Mouse (Mus musculus): ENCODE measurements around the gene Gde1.

Gene Gde1

GRCm38 (mm10) chr7:118705101-118705961 is at the start of gene Gde1:
TSS of gene Gde1 (minus strand) at chr7:118705778.
- peak; percentile 92 to 95 for DNase-seq

- DNase-seq = no peak
Observed at GRCm38 (mm10) chr7:118751625-118752024, 46.0 kb upstream of the Gde1 start.

DNA sequence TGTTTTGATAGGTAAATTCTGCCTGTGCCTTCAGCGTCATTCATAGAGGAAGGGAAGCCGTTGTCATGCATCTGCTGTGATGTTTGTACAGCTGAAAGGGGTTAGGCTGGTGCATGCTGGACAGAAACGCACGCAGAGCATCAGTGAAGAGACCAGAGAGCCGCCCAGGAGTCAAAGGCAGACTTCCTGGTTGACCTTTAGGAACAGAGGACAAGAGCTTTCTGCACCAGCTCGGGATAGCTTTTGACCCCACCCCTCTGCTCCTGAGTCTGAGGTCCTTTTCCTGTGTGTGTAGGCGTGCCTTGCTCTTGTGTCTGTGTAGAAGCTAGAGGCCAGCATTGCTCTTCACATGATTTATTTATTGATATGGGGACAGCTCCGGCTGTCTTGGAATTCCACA is 44.1 kb upstream of the Gde1 start:
- DNase-seq = no peak

- no peak for DNase-seq
Observed at GRCm38 (mm10) chr7:118747891-118748672, 42.5 kb upstream of the Gde1 start.

DNA sequence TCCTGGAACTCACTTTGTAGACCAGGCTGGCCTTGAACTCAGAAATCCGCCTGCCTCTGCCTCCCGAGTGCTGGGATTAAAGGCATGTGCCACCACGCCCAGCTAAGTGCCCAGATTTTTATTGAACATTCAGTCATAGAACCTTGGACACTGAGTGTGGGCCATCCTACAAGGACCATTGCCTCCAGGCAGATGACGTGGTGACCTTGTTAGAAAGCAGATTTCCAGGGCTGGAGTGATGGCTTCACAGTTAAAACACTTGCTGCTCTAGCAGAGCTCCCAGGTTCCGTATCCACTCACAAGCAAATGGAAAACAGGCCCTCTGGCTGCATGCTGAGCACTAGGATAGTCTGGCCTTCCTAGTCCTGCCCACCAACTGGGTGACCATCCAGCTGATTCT is 39.2 kb upstream of the Gde1 start:
- no peak for DNase-seq

DNA sequence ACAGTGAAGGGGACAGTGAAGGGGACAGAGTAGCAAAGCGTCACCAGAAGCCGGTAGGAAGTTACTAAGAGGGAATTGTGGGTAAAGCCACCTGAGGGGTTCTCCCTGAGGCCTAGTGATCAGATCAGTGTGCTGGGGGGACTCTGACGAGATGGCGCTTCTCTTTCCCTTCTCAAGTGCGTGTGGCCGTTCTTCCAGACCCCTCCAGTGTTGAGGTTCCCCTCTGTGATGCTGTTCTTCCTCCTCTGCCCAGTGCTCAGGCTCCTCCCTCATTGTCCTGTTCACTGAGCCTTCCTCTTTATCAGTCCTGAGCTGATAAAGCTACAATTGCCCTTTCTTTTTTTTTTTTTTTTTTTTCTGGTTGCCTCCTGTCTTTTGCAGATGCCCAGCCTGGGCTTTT is 36.7 kb upstream of the Gde1 start:
- DNase-seq = no peak

- DNase-seq = peak; percentile 99
Observed at GRCm38 (mm10) chr7:118740532-118741338, 35.2 kb upstream of the Gde1 start.

DNA sequence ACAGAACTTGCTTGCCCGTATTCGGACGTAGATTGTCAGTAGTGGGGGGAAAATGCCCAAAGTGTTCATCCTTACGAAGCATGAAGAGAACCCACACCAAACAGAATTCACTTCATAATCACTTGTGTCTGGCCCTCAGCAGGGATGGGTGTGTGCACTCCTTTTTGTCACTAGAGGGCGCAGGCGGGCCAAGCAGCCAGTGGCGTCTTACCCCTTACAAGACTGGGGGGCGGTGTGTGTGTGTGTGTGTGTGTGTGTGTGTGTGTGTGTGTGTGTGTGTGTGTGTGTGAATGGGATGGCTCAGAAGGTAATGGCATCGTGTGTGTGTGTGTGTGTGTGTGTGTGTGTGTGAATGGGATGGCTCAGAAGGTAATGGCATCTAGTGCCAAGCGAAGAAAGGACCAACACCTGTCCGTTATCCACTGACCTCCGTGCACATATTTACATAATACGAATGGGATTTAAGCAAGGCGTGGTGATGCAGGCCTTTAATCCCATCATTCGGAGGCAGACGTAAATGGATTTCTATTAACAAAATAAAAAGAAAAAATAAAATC is 34.5 kb upstream of the Gde1 start, which contains the start of gene Vps35l:
TSS of gene Vps35l (plus strand) at position 252 of the 557 bp plus-strand sequence.
- DNase-seq = peak; percentile 82 to 87

GRCm38 (mm10) chr7:118738730-118739129 is 33.2 kb upstream of the Gde1 start:
- no peak for DNase-seq

GRCm38 (mm10) chr7:118733225-118733624 is 27.6 kb upstream of the Gde1 start:
- no peak for DNase-seq

- DNase-seq = no peak
Observed at GRCm38 (mm10) chr7:118731781-118732180, 26.2 kb upstream of the Gde1 start.

DNA sequence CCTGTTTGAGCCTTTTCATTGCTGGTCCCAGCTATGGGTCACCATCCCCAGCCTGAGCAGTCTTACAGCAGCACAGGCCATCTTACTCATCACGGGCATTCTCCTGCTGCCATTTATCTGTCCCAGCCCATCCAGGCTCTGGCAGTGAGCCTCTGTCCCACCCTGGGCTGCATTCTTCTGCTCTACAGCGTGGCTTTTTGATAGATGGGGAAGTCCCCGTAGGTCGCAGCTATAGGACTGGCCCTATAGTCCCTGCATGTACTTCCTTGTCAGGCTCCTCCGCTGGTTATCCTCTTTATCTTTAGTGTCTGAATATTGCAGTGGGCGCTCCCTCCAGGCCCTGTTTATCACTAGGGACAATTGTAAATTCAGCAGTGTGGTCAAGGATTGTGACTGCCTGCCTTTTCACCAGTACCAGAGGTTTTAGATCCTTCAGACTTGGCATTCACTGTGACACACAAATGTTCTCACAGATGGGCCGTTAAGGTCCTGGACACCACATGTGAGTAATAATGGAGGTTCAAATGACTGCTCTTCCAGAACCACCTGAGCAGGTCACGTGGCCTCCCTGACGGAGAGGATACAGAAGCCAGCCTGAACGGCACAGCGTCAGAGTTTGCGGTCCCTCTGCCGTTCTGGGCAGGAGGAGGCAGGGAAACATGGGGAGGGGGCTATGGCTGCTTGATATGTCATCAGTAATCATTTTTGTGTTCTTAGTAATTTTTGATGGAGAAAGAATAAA is 23.4 kb upstream of the Gde1 start:
- DNase-seq = no peak

DNA sequence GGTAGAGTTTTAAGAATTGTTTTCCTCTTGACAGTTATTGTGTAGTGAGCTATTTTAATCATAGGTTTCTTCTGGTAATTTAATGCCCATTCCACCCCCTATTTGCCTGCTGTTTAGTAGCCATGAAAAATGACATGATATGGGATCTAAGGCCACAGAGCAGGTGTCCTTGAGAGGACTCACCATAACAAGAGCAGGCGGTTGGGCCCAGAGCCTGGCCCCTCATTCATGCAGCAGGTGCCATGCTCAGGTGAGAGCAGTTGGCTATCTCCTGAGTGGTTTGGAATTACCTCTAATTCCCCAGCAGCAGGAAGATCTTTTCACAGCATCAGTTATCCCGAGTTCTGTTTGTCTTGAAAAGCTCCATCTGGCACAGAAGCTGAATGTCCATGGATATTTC is 19.9 kb upstream of the Gde1 start:
- DNase-seq = no peak

DNA sequence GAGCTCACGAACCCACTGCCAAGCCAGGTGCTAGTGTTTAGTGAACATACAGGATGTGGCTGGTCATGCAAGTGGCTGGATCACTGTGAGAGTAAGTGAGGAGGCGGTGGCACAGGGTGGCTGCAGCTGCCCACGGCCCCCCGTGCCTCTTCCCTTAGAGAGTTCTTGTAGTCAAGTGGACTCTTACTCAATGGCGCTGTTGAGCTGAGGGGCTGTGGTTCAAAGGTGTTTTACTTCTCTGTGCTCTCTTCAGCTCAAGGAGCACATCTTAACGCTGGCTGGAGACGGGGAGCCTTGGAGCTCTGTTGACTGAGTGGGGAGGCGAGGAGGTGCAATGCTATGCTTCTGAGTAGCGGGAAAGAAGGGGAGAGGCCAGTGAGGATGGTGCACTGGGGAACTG is 18.3 kb upstream of the Gde1 start:
- DNase-seq = no peak

DNA sequence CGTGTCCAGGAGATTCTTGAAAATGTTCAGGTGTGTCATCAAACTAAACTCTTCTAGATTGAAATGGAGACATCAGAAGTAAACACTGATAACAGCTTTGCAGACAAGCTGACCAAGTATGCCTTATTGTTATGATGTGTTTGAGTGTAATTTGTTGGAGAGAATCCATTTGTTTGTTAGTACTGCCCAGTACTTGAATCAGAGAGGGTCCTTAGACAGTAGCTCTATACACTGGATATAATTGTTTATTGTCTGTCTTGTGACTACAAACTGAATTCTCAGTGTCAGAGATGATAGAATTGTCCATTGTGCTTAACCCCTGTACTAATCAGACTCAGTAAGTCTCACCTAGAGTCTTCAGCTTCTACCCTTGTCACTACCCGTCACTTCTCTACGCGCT is 12.5 kb upstream of the Gde1 start:
- no peak for DNase-seq

GRCm38 (mm10) chr7:118714873-118715272 is 9.3 kb upstream of the Gde1 start:
- no peak for DNase-seq

GRCm38 (mm10) chr7:118712228-118713173 is 6.9 kb upstream of the Gde1 start, which contains the start of gene Ccp110:
TSS of gene Ccp110 (plus strand) at chr7:118712552.
- peak; percentile 90 to 94 for DNase-seq

- DNase-seq = no peak
Observed at GRCm38 (mm10) chr7:118710776-118711175, 5.2 kb upstream of the Gde1 start.

- peak; percentile 24 to 36 for DNase-seq
Observed at GRCm38 (mm10) chr7:118708002-118708401, 2.4 kb upstream of the Gde1 start.

DNA sequence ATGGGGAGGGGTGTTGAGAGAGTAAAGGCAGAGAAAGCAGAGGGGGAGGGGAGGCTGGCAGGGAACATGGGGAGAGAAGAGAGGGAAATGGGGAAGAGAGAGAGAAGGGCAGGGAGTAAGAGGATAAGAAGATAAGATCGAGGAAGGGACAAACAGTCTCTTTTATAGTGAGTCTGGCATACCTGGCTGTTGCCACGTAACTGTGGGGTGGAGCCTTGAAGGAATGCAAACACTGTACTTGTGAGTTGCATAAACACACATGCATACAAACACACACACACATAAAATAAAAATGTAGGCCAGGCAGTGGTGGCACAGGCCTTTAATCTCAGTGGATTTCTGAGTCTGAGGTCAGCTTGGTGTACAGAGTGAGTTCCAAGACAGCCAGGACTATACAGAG is 1.6 kb upstream of the Gde1 start:
- no peak for DNase-seq

DNA sequence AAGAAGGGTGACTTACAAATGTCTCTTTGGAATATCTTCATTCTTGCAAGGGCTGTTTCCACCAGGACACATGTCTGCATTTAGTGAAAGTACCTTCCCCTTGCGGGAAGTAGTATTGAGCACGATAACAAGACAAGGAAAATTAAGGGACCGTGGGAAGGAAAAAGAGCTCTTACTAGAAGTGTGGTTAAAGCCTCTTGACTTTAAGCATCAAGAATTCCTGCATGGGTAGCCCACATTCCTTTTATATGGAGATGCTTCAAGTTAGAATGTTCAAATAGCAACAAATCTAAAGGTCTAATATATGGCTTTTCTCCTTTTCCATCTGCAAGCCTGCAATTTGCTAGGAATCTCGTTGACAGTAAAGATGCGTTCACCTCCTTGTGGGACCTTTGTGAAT is 910 bp upstream of the Gde1 start:
- DNase-seq = no peak
